Mouse (Mus musculus): ENCODE results near the gene Ctns. TPM values are rescaled to one million over a fixed set of nuclear protein-coding genes. Genes with fewer than 3 reads are reported as not detected.

The Ctns gene
- 7.2 TPM for polyA plus RNA-seq (2014; fragmentation: Illumina TruSeq; extraction: RNeasy Lipid Tissue Mini Kit (QIAGEN cat#74804); ENCODE audit: insufficient read depth, low read depth, low replicate concordance)

DNA sequence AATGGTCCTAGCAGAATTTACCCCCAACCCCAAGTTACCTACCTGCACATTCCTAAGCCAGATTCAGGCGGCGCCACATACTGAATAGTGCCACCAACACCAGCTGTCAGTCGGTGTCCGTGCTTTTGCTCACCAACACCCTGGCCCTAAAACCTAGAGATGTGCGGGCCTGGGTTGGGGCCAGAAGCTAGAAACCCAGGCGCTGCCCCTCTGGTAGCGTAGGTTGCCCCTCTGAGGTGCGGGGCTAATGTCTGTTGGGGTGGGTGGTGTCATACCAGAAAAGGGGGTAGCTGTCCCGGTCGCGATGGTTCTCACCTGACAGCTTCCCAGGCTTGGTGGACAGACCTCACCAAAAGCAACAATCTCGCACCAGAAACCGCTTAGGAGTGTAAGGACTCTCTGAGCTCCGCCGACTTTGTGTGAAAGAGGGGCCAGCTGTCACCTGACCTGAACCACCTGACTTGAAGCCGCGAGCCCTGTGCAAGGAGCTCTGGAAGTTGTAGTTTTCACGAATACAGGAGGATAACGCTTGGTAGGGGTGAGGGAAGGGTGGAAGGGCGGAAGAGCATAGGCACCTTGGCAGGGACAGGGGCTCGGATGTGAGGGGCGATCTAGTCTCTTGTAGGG, at the start of gene Ctns:
TSS of gene Ctns (minus strand) at position 440 of the 627 bp plus-strand sequence.

DNA sequence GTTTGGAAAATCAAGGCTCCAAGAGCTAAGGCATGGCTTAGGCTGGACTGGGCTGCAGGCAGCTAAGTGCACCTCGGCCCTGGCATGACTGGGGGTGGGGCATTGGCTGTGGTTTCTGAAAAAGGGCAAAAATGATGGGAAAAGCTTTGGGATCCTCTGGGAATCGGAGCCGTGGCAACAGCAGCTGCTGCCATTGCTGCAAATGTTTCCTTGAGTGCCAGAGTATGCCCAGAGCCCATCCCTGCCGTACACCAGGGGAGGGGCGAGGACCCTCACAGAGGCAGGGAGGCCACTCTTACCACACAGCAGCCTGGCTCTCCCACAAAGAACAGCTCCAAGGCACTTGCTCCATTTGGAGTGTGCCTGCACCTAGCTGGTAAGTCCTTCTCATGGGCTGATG, 35.1 kb upstream of the Ctns start, which contains the start of gene Trpv1:
TSS of gene Trpv1 (plus strand) at position 301 of the 400 bp plus-strand sequence.

DNA sequence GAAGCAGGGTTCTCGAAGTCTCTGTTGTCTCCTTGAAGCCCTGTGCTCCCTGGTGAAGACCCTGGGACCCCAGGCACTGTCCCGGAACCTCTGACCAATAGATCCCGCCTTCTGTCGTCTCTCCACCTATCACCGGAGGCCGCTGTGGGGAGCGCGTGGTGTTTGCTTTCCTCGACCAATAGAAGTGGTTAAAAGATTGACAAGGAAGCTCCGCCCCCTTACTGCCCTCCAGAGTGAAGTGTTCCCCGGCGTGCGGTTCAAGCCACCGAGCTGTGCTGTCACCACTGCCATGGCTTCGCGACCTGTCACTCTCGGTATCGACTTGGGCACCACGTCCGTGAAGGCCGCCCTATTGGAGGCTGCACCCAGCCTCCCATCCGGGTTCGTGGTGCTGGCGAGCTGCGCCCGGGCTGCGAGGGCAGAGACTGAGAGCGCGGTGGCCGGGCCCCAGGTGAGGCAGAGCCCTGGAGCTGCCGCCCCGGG, 429 bp upstream of the Ctns start, which contains the start of gene Shpk:
TSS of gene Shpk (plus strand) at position 231 of the 483 bp plus-strand sequence.

DNA sequence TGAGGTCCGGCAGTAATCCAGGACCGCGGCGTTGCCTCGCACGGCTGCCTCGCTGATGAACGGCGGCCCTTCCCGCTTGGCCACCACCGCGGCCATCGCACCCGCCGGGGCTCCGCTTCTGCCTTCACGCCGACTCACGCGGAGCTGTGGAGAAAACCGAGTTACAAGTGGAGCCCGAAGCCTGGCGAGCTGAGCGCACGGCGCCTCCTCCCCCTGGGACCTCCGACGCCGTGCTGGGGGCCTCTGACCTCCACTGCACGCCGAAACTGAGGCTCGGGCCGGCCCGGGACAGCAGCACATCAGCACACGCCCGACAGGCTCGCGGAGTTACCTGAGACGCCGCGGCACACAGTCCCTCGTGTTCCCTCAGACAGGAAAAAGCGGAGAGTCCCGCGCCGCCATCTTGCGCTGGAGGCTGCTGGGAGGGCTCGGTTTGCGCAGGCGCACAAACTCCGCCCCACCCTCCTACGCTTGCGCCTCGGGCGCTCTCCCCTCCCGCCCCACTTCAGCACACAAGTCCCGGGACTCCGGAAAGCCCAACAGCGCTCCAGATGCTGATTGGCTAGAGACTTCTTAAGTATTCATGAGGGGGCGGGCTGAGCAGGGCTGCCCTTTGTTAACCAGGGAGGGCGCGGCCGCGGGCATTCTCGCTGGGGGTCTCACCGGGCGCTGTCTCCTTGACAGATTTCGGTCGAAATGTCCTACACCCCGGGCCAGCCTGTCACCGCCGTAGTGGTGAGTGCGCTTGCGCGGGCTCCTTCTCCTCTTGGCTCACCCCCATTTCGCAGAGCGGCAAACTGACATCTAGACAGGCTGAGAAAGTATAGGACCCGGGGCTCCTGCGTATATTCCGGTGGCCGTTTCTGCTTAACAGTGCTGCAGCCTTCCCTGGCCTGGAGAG, 22.0 kb downstream of the Ctns start, which contains the start of the genes Emc6 and Tax1bp3:
TSS of gene Emc6 (minus strand) at position 430 of the 901 bp plus-strand sequence.
TSS of gene Tax1bp3 (plus strand) at position 476 of the 901 bp plus-strand sequence.

DNA sequence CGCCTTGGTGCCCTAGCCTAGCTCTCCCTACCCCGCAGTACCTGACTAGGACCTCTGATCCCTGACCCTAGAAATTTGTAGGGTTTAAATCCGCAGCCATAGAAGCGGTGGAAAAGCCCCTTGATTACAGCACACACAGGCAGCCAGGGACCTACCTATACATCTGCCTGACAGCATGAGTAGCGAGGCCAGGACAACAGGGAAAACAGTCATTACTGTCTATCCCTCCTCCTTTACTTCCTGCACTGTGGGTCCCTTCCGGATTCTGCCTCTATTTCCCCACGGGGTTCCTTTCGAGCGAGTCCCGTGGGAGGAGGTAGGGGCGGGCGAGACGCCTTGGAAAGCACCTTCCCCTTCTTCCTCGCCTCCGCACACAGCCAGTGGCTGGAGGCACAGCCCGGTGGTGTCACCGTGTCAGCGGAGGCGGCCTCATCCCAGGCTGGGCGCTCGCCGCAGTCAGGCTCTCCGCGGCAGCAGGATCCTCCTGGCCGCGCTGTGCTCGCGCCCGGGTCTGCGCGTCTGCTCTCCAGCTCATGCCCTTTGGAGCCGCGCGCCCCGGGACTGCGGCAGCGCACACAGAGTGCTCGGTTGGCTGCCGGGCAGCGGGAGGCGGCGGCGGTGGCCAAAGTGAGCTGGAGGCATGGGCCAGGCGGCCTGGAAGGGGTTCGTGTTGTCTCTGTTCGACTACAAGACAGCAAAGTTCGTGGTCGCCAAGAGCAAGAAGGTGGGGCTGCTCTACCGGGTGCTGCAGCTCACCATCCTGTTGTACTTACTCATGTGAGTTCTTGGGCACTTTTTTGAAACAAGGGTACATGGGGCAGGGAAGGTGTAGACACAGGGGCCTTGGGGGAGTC, 38.7 kb downstream of the Ctns start, which contains the start of gene P2rx5:
TSS of gene P2rx5 (plus strand) at position 465 of the 854 bp plus-strand sequence.

DNA sequence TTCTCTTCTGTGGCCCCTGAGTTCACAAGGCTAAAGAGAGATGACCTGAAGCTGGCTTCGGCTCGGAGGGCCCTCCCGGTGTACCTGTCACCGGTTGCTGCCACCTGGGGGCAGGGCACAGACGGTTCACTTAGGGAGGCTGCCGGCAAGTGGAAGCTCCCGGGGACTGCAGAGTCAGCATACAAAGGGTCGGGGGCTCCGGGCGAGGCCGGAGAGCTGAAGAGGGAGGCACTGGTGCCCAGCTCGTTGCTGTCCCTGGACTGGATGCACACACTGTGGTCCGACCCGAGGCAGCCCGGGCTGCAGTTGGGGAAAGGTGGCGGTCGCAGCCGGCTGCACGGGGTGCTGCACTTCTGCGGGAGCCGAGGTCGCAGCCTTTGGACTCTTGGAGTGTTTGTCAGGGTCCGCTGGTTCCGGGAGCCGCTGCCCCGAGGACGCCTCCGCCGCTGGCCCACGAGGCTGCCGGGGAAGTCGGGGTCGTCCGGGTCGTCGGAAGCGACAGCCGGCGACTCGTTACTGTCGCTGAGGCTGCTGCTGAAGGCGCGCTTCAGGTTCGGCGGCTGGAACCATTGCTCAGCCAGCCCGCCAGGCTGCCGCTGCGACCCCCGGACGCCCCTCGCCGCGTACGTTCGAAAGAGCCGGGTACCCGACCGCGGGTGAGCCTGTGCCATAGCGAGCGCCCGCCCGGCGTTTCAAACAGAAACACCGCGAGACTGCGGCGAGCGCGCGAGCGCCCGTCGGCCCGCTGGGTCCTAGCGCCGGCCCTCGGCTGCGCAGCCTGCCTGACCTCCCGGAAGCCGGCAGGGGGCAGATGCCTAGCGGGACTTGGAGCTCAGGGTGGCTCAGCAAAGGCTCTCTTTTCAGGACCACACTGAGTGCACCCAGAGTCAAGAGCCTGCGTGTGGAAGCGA, 61.0 kb downstream of the Ctns start, which contains the start of gene Haspin:
TSS of gene Haspin (minus strand) at position 704 of the 911 bp plus-strand sequence.

Other genes starting within 250 kb of the Ctns start
- 58.2 TPM for gene Atp2a3, start 237.9 kb downstream of the Ctns start, polyA plus RNA-seq (2014; fragmentation: Illumina TruSeq; extraction: RNeasy Lipid Tissue Mini Kit (QIAGEN cat#74804); ENCODE audit: insufficient read depth, low read depth, low replicate concordance)
- 2.5 TPM for gene P2rx1, start 199.9 kb downstream of the Ctns start, polyA plus RNA-seq (2014; fragmentation: Illumina TruSeq; extraction: RNeasy Lipid Tissue Mini Kit (QIAGEN cat#74804); ENCODE audit: insufficient read depth, low read depth, low replicate concordance)
- gene Camkk1, start 180.0 kb downstream of the Ctns start, polyA plus RNA-seq (2014; fragmentation: Illumina TruSeq; extraction: RNeasy Lipid Tissue Mini Kit (QIAGEN cat#74804); ENCODE audit: insufficient read depth, low read depth, low replicate concordance) = 4.1 TPM
- gene Ncbp3, start 151.3 kb downstream of the Ctns start, polyA plus RNA-seq (2014; fragmentation: Illumina TruSeq; extraction: RNeasy Lipid Tissue Mini Kit (QIAGEN cat#74804); ENCODE audit: insufficient read depth, low read depth, low replicate concordance) = 3.0 TPM
- 1.3 TPM for gene Itgae, start 108.5 kb downstream of the Ctns start, polyA plus RNA-seq (2014; fragmentation: Illumina TruSeq; extraction: RNeasy Lipid Tissue Mini Kit (QIAGEN cat#74804); ENCODE audit: insufficient read depth, low read depth, low replicate concordance)
- 0.49 TPM for gene Haspin, start 60.7 kb downstream of the Ctns start, polyA plus RNA-seq (2014; fragmentation: Illumina TruSeq; extraction: RNeasy Lipid Tissue Mini Kit (QIAGEN cat#74804); ENCODE audit: insufficient read depth, low read depth, low replicate concordance)
- gene P2rx5, start 38.6 kb downstream of the Ctns start, polyA plus RNA-seq (2014; fragmentation: Illumina TruSeq; extraction: RNeasy Lipid Tissue Mini Kit (QIAGEN cat#74804); ENCODE audit: insufficient read depth, low read depth, low replicate concordance) = 3.9 TPM
- gene Emc6, start 22.0 kb downstream of the Ctns start, polyA plus RNA-seq (2014; fragmentation: Illumina TruSeq; extraction: RNeasy Lipid Tissue Mini Kit (QIAGEN cat#74804); ENCODE audit: insufficient read depth, low read depth, low replicate concordance) = 70.2 TPM
- 108 TPM for gene Tax1bp3, start 22.0 kb downstream of the Ctns start, polyA plus RNA-seq (2014; fragmentation: Illumina TruSeq; extraction: RNeasy Lipid Tissue Mini Kit (QIAGEN cat#74804); ENCODE audit: insufficient read depth, low read depth, low replicate concordance)
- 2.0 TPM for gene Shpk, start 418 bp upstream of the Ctns start, polyA plus RNA-seq (2014; fragmentation: Illumina TruSeq; extraction: RNeasy Lipid Tissue Mini Kit (QIAGEN cat#74804); ENCODE audit: insufficient read depth, low read depth, low replicate concordance)
- gene Trpv1, start 35.2 kb upstream of the Ctns start, polyA plus RNA-seq (2014; fragmentation: Illumina TruSeq; extraction: RNeasy Lipid Tissue Mini Kit (QIAGEN cat#74804); ENCODE audit: insufficient read depth, low read depth, low replicate concordance) = 0.17 TPM
- gene Trpv3, start 68.3 kb upstream of the Ctns start, polyA plus RNA-seq (2014; fragmentation: Illumina TruSeq; extraction: RNeasy Lipid Tissue Mini Kit (QIAGEN cat#74804); ENCODE audit: insufficient read depth, low read depth, low replicate concordance) = 0.03 TPM
- gene Aspa, start 130.6 kb upstream of the Ctns start, polyA plus RNA-seq (2014; fragmentation: Illumina TruSeq; extraction: RNeasy Lipid Tissue Mini Kit (QIAGEN cat#74804); ENCODE audit: insufficient read depth, low read depth, low replicate concordance) = 6.8 TPM
- gene Gm49340, start 130.7 kb upstream of the Ctns start, polyA plus RNA-seq (2014; fragmentation: Illumina TruSeq; extraction: RNeasy Lipid Tissue Mini Kit (QIAGEN cat#74804); ENCODE audit: insufficient read depth, low read depth, low replicate concordance) = not detected
- gene Spata22, start 130.7 kb upstream of the Ctns start, polyA plus RNA-seq (2014; fragmentation: Illumina TruSeq; extraction: RNeasy Lipid Tissue Mini Kit (QIAGEN cat#74804); ENCODE audit: insufficient read depth, low read depth, low replicate concordance) = 0.19 TPM
- not detected for gene Olfr20, start 151.7 kb upstream of the Ctns start, polyA plus RNA-seq (2014; fragmentation: Illumina TruSeq; extraction: RNeasy Lipid Tissue Mini Kit (QIAGEN cat#74804); ENCODE audit: insufficient read depth, low read depth, low replicate concordance)
- not detected for gene Olfr376, start 172.2 kb upstream of the Ctns start, polyA plus RNA-seq (2014; fragmentation: Illumina TruSeq; extraction: RNeasy Lipid Tissue Mini Kit (QIAGEN cat#74804); ENCODE audit: insufficient read depth, low read depth, low replicate concordance)
- not detected for gene Olfr1, start 200.6 kb upstream of the Ctns start, polyA plus RNA-seq (2014; fragmentation: Illumina TruSeq; extraction: RNeasy Lipid Tissue Mini Kit (QIAGEN cat#74804); ENCODE audit: insufficient read depth, low read depth, low replicate concordance)
- not detected for gene Olfr378, start 229.4 kb upstream of the Ctns start, polyA plus RNA-seq (2014; fragmentation: Illumina TruSeq; extraction: RNeasy Lipid Tissue Mini Kit (QIAGEN cat#74804); ENCODE audit: insufficient read depth, low read depth, low replicate concordance)

Data from lung, adult 10 weeks (tissue).